Mouse (Mus musculus): Measurements from ENCODE around the gene Rtca.

DNA sequence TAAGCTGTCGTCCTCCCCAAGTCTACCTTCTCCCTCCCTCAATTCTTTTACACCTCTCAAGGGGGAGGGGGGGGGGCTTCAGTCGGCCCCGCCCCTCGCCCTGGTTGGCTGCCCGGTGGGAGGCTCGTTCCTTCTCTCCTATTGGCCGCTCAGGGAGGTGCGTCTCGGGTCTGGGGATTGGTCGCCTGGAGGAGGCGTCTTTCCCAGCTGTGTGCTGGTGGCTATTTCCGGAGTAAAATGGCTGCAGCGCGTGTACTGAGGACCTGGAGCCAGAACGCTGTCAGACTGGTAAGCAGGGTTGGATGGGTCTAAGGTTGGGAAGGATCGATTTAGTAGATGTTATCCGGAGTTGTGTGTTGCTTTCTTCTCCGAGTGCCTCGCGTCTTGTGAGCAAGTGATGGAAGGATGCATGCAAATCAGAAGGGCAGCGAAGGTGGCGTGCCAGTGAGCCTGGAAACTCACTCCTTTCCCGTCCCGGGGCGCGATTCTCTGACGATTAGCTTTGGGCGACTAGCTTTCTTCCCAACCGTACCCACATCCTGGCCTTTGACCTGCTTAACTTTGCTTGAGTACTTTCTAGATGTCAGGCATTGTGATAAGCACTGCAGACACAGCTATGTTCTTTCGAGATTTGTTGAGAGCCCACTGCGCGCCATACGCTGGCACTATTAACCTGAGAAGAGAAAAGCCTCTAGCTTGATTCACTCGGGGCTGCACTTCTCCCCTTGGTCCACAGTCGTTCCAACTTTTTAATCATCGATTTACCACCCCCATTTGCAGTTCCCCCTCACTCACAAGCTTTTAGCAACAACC, 5.1 kb upstream of the Rtca start, which contains the start of gene Dbt:
- no peak for TF ChIP-seq CHD2 (IDR thresholded peaks at IDR 0.05; ENCODE audit: low read depth, low read length)
- TF ChIP-seq ZNF384 (IDR thresholded peaks at IDR 0.05; ENCODE audit: low read depth, low read length), result no peak
- TF ChIP-seq MAFK (IDR thresholded peaks at IDR 0.05; ENCODE audit: insufficient read depth, low read depth, low read length), result no peak
- no peak for TF ChIP-seq ZC3H11A (IDR thresholded peaks at IDR 0.05; ENCODE audit: borderline replicate concordance, low read depth, low read length)
